Mouse (Mus musculus) stomach, embryonic 14.5 days (tissue): ENCODE measurements around the gene Fibp. TPM values are rescaled to one million over a fixed set of nuclear protein-coding genes. Genes with fewer than 3 reads are reported as not detected.

ENCODE experiments used
- ATAC-seq: fragments of 200-750 bp; cut with Nextera tagmentation; 2 replicates; pipeline ENCODE4 v1.8.0; 2017; ENCODE audit warnings: low read depth, moderate TSS enrichment; ENCODE audit not compliant: insufficient number of reproducible peaks, insufficient read depth, low FRiP score
- H3K27ac ChIP-seq: fragments of 300-500 bp; sonication (generic); 2 replicates; pipeline ENCODE4 v1.5.1; 2014; ENCODE audit warnings: mild to moderate bottlenecking, low read length, moderate library complexity, mixed read lengths
- H3K27me3 ChIP-seq: fragments of 300-500 bp; sonication (generic); 2 replicates; pipeline ENCODE4 v1.6.1; 2014; ENCODE audit warnings: low read length, control low read depth, mixed read lengths; ENCODE audit not compliant: control insufficient read depth, insufficient read depth
- H3K36me3 ChIP-seq: fragments of 300-500 bp; sonication (generic); 2 replicates; pipeline ENCODE4 v1.6.1; 2014; ENCODE audit warnings: mild to moderate bottlenecking, control low read depth, low read length, moderate library complexity, mixed read lengths; ENCODE audit not compliant: control insufficient read depth, insufficient read depth
- H3K4me1 ChIP-seq: fragments of 300-500 bp; sonication (generic); 2 replicates; pipeline ENCODE4 v1.6.1; 2014; ENCODE audit warnings: low read length, control low read depth, mixed read lengths; ENCODE audit not compliant: control insufficient read depth, insufficient read depth
- H3K4me2 ChIP-seq: fragments of 300-500 bp; sonication (generic); replicated peaks from 2 replicates; pipeline ENCODE4 v1.6.1; 2014; ENCODE audit warnings: low read depth, low read length, control low read depth
- H3K4me3 ChIP-seq: fragments of 300-500 bp; sonication (generic); 2 replicates; pipeline ENCODE4 v1.5.1; 2014; ENCODE audit warnings: low read depth, low read length, control low read depth
- H3K9ac ChIP-seq: fragments of 300-500 bp; sonication (generic); replicated peaks from 2 replicates; pipeline ENCODE4 v1.6.1; 2014; ENCODE audit warnings: low read depth, mild to moderate bottlenecking, control low read depth, low read length, moderate library complexity, mixed read lengths
- H3K9me3 ChIP-seq: fragments of 300-500 bp; sonication (generic); 2 replicates; pipeline ENCODE4 v1.6.1; 2016; ENCODE audit warnings: low read depth, low read length, control low read depth; ENCODE audit not compliant: control insufficient read depth
- WGBS: fragments of 180-500 bp; shearing (Covaris S2); extraction: QIAGEN DNeasy Blood & Tissue Kit; methylation state at CpG from one replicate; pipeline ENCODE4 v1.1.7; 2014; 5-methylcytosine and 5-hydroxymethylcytosine counted together
- polyA plus RNA-seq: library from polyadenylated mRNA; unstranded; fragments of >200 nt; fragmentation: Nextera tagmentation; extraction: Ambion mirVana; gene quantifications from 2 replicates; pipeline ENCODE4 v1.2.1, GENCODE M21; 2014

Gene Fibp
- 126 and 130 TPM in 2 replicates for polyA plus RNA-seq

DNA sequence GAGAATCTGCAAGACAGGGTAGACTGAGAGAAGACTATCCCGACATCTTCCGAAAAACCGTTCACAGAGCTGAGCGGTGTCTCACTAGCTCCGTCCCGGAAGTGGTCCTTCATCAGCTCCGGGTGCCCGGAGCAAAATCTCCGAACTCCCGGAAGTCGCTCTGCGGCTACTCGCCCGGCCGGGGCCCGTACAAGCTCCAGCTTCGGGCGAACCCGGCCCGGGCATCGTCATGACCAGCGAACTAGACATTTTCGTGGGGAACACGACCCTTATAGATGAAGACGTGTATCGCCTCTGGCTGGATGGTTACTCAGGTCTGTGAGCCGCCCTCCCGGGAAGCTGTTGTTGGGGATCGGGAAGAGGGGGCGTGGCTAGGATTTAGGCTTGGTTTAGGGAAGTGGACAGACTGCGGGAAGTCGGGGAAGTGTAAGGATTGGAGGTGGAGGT, at the start of gene Fibp:
Gene Fibp (plus strand): TSS at position 151 of the 447 bp plus-strand sequence.
- Histone ChIP-seq H3K4me3 (peak within 1 kb of the TSS; percentile 86), H3K27ac (peak within 1 kb of the TSS; percentile 62), H3K9ac (peak within 1 kb of the TSS; percentile 61), H3K36me3 (peaks cover 31% of the 10 kb centered on the region), H3K9me3 (no peaks in the 10 kb centered on the region), H3K4me1 (peaks cover 27% of the 10 kb centered on the region), H3K27me3 (no peaks in the 10 kb centered on the region), H3K4me2 (peak within 1 kb of the TSS; percentile 90)
- ATAC-seq, result peak; percentile 54
- WGBS, result under 1% methylated on average over 32 of the region's 32 CpGs

DNA sequence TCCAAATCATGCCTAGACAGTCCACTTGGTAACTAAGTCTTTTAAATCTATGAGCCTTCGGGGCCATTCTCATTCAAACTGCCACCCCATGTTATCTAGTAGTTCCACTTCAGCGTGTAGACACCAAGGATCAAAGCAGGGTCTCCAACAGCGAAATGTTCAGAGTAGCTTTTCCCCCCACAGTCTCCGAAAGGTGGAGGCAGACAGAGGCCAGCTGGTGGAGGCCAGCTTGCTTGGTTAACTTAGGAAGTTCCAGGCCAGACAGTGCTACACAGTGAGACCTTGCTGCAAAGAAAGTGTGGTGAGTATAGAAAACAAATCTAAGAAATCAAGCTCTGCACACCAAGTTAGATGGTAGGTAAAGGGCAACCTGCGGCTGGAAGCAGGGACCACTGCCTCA, 49.8 kb upstream of the Fibp start:
- no peak for ATAC-seq
- 74% methylated on average over 5 of the region's 5 CpGs for WGBS

DNA sequence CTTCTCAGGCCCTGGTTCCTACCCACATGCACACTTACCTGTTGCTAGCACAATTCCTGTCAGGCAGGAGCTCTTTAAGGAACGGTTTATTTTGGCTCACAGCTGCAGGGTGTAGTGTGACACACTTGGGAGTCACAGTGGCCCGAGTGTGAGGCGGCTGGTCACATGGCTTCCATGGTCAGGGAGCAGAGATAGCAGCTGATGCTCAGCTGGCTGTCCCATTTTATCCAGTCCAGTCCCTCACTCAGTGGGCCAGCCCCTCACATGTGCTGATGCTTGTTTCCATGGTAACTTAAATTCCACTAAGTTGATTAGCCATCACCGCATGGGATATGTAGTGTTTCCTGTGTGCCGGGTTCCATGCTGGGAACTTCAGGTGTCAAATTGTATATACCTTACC, 48.5 kb upstream of the Fibp start:
- Histone ChIP-seq H3K27me3 (no peaks in the 10 kb centered on the region), H3K4me3 (no peak overlapping the region), H3K4me1 (peaks cover 3% of the 10 kb centered on the region; the same call in 1 of the 2 replicates), H3K9ac (no peak overlapping the region), H3K36me3 (0 out of 2 replicates have a peak, but pooled peaks cover 2% of the 10 kb centered on the region), H3K4me2 (no peak overlapping the region), H3K27ac (no peak overlapping the region), H3K9me3 (no peaks in the 10 kb centered on the region)
- WGBS, result 72% methylated on average over 5 of the region's 5 CpGs
- ATAC-seq, result no peak

More for the DNA sequence above, 49.8 kb upstream of the Fibp start:
- Histone ChIP-seq H3K4me3 (no peak overlapping the region), H3K36me3 (0 out of 2 replicates have a peak, but pooled peaks cover 2% of the 10 kb centered on the region), H3K9ac (no peak overlapping the region), H3K4me1 (peaks cover 7% of the 10 kb centered on the region; the same call in 1 of the 2 replicates), H3K9me3 (no peaks in the 10 kb centered on the region), H3K27ac (no peak overlapping the region), H3K4me2 (no peak overlapping the region), H3K27me3 (no peaks in the 10 kb centered on the region)

DNA sequence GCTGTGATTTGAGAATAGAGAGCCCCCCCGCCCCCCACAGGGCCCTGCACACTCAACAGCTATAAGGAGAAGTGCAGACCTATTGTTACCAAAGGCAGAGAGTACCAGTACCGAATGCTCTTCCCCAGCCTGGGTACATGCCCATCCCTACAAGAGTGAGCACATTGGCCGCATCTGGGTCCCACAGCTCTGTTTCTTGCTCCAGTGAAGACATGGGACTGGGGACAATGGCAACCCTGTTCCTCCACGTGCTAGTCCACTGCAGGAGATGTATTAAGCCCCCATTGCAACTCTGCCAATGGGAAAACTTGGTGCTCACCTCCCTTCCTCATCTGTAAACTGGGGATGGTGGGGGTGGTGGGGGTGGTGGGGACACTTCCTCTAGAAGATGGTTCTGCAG, 46.6 kb upstream of the Fibp start:
- ATAC-seq, result no peak
- Histone ChIP-seq H3K36me3 (0 out of 2 replicates have a peak, but pooled peaks cover 2% of the 10 kb centered on the region), H3K4me3 (no peak overlapping the region), H3K4me1 (no peaks in the 10 kb centered on the region), H3K4me2 (no peak overlapping the region), H3K9ac (no peak overlapping the region), H3K27me3 (no peaks in the 10 kb centered on the region), H3K9me3 (no peaks in the 10 kb centered on the region), H3K27ac (no peak overlapping the region)
- WGBS, result 79% methylated on average over 4 of the region's 4 CpGs

DNA sequence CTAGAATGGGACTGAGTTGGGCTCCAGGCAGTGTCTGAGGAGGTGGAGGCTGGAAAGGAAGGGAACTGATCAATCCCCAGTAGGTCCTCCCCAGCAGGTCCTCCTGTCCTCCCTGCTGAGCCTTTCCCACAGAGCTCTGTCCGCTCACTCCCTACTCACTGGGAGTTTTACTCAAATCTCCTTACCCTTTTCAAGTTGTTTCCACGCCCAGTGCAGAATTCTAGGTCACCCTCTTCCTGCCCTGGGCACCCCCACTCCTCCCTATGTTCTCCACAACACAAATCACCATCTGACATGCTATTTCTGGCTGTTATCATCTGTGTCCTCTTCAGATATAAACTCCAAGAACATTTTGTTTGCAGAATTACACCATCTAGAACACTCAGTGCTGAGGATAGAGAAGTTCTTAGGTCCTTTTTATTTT, 45.9 kb upstream of the Fibp start:
- Histone ChIP-seq H3K9ac (no peak overlapping the region), H3K36me3 (no peaks in the 10 kb centered on the region; the same call in 1 of the 2 replicates), H3K4me2 (no peak overlapping the region), H3K4me1 (no peaks in the 10 kb centered on the region), H3K4me3 (no peak overlapping the region), H3K27me3 (no peaks in the 10 kb centered on the region), H3K27ac (no peak overlapping the region), H3K9me3 (no peaks in the 10 kb centered on the region)
- no peak for ATAC-seq
- 65% methylated on average over 2 of the region's 2 CpGs for WGBS

DNA sequence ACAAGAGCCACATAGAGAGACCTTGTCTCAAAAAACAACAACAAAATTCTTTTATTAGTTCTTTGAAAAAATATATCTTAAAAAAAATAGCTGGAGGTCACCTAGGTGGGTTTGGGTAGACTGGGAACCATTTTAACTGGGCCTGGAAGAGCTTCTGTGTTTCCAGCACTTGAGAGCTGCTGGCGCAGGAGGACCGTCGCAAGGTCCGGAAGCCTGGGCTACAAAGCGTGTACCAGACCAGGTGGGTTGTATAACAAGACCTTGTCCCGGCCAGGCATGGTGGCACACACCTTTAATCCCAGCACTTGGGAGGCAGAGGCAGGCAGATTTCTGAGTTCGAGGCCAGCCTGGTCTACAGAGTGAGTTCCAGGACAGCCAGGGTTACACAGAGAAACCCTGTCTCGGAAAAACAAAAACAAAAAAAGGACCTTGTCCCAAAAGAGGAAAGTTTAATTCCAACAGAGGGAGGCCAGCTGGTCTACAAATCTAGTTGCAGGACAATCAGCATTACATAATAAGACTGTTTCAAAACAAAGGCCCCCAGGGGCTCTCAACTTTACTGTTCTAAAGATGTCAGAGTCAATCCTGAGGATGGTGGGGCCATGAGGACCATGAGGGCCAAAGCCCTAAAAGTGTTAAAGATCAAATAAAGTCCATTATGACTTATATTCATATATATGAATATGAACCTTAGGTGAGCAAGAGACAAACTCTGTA, 41.5 kb upstream of the Fibp start:
- no peak for ATAC-seq
- no peak overlapping the region for H3K27ac ChIP-seq
- H3K9me3 ChIP-seq, result no peaks in the 10 kb centered on the region
- no peak overlapping the region for H3K4me2 ChIP-seq
- WGBS, result 90% methylated on average over 8 of the region's 8 CpGs
- H3K9ac ChIP-seq, result no peak overlapping the region
- H3K27me3 ChIP-seq, result no peaks in the 10 kb centered on the region
- peaks cover 6% of the 10 kb centered on the region; the same call in 1 of the 2 replicates for H3K36me3 ChIP-seq
- peaks cover 10% of the 10 kb centered on the region; the same call in 1 of the 2 replicates for H3K4me1 ChIP-seq
- H3K4me3 ChIP-seq, result no peak overlapping the region

DNA sequence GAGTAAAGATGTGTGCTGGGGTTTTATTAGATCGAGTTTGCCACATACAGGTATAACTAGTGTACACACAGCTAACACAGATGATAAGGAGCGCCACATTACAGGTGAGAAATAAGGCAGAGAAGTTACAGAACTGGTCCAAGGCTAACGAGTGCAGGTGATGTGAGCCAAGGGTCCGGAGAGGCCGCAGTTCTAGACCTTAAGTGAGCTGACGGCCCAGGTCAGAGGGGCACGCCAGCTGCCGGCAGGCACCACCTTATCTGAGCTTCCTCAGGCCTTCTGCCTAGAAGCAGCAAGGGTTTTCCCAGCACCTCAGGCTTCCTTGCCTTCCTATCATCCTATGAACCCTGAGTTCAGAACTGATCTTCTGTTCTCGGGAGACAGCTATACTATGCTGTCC, 40.8 kb upstream of the Fibp start:
- no peak overlapping the region for H3K4me3 ChIP-seq
- H3K9me3 ChIP-seq, result no peaks in the 10 kb centered on the region
- no peak for ATAC-seq
- H3K36me3 ChIP-seq, result peaks cover 6% of the 10 kb centered on the region; the same call in 1 of the 2 replicates
- no peak overlapping the region for H3K27ac ChIP-seq
- H3K4me2 ChIP-seq, result no peak overlapping the region
- no peak overlapping the region for H3K9ac ChIP-seq
- H3K27me3 ChIP-seq, result no peaks in the 10 kb centered on the region
- H3K4me1 ChIP-seq, result peaks cover 10% of the 10 kb centered on the region; the same call in 1 of the 2 replicates
- 87% methylated on average over 9 of the region's 9 CpGs for whole genome bisulfite sequencing

DNA sequence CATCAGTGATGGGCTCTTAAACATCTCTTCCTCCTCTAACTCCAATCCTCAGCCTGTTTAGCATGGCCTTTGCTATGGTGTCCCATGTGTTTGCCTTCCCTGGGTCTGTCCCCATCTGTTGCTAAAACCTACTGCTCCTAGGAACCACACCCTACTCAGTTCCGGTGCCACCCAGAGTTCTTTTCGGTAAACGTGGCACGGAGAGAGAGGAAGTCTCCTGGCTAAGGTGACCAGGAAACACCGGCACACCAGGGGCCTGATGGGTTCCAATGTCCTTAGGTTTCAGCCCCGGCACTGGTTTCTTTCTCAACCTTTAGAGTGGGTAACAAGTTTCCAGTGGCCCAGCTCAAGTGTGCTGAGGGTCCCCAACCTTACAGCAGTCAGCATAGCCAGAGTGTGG, 39.8 kb upstream of the Fibp start:
- Histone ChIP-seq H3K4me3 (no peak overlapping the region), H3K4me1 (peaks cover 10% of the 10 kb centered on the region; the same call in 1 of the 2 replicates), H3K4me2 (no peak overlapping the region), H3K9ac (no peak overlapping the region), H3K9me3 (no peaks in the 10 kb centered on the region), H3K27ac (no peak overlapping the region), H3K27me3 (no peaks in the 10 kb centered on the region), H3K36me3 (peaks cover 6% of the 10 kb centered on the region; the same call in 1 of the 2 replicates)
- WGBS, result 93% methylated on average over 6 of the region's 6 CpGs
- ATAC-seq, result no peak
